Mouse (Mus musculus): Measurements from ENCODE around the gene Col2a1.

Gene Col2a1

DNA sequence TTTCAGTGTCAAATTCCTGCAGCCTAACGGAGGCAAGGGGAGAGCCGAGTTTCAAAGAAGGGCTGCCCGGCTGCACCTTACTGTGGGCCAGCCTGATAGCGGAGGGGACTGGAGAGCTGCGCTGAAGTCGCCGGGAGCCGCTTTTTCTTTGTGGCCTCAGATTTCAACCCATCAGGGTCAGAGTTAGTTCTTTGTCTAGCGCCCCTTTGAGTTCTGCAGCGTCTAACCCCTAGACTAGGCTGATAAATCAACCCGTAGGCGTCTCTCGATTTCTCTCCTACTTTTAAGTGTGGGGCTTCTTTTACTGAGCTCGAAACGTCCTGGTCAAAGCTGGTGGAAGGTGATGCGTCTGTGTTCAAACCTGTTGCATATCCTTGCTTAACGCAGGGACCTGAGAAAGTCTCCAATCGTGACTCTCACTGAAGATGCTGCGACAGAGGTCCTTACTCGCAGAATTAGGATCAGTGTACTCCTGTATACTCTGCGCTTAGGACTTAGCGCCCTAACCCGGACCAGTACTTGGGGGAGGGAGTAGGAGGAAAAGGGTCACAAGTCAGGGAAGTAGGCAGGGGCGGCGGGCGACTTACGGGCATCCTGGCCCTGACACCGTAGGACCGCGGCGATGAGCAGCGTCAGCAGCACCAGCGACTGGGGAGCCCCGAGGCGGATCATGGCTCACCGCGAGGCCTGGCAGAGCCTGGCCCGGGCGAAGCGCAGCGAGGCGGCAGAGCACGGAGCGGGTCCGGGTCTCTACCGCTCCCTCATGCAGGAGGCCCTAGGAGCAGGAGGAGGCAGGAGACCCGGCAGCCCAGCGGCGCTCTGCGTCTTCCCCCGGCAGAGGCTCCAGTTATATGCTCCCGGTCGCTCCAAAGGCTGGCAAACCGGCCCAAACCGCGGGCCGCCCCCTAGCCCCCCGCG, at the start of gene Col2a1:
Gene Col2a1, minus strand, starts transcription at position 874 of the 918 bp plus-strand sequence.
- DNase-seq: no peak

- no peak for DNase-seq
Measured at GRCm38 (mm10) chr15:98051685-98052084, 47.2 kb upstream of the Col2a1 start.

DNA sequence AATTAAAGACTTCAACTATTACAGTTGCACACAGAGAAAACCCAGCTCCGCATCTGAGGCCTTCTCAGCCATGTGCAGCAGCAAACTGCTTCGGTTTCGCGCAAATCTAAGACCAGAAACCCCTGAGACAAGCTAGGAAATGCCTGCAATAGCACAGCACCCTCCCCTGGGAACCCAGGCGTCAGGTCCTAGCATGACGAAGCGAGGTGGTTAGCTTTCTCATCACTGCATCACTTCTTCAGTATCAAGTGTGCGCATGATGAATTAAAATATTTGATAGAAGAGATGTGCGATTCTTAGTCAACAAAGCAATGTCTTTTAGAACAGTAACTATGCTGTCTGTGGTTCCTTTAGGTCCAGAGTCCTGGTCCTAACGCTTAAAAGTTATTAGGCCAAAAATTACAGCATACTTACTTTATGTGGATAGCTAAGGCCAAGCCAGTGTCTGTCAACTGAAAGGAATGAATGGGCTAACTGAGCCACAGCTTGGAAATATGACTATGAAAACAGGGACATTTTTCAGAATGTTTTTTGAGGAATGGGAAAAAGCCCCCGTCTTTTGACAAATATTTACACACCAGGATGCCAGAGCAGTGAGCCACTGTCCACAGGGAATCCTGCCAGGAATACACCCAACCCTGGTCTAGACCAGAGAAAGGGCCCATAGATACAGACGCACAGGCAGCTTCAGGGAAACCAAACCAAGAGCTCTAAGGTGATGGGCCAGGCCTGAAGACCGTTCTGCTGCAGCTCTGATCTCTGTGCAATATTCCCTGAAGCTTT, 44.6 kb upstream of the Col2a1 start:
- DNase-seq: no peak

GRCm38 (mm10) chr15:98044387-98044786, 39.9 kb upstream of the Col2a1 start:
- no peak for DNase-seq

DNA sequence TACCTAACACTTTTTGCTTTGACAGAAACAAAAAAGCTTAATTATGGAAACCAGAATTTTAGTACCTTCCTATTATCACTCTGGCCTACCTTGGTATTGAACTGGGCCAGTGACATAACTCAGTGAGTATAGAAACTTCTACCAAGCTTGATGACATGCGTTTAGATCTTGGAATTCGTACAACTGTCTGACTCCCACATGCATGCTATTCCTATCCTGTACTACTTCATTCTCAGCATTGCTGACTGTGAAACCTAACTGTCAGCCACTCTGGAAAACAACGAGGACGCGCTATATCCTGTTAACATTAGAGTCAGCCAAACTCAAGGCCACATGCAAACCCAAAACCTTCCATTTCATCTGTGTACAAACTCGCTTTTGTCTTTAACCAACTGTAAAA, 39.5 kb upstream of the Col2a1 start:
- DNase-seq: no peak

DNA sequence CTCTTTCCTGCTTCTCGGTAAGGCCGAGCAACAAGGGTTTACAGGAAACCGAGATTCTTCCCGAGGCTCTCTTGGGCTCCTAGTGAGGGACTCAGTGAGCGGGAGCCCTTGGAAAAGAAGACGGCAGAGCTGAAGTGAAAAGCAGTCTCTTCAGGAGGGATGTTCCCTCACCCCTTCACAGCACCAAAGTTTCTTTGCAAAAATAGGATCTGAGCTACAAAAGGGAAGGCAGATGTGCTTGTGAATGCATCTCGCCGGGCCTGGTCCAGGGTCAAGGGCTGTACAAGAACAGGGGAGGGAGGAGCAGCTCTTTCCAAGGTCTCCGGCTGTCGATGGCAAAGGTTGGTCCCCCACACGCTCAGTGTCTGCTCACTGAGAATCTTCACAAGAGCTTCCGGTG, 38.0 kb upstream of the Col2a1 start:
- DNase-seq: no peak

DNA sequence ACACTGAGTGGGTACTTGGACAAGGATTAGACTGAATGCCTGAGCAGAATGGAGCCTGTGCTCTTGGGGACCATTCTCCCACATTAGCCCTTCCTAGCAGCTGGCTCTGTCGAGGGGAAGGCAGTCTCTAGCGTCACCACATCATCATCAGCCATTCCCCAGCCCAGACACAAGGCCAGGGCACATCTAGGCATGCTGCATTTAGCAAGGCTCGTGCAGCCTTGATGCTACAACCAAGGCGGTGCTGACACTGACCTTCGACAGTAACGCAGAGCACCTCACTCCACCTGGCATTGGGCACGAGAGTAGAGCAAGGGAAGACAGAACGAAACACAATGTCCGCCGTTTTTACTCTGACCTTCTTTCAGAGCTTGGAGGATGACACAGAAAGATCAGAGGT, 35.2 kb upstream of the Col2a1 start:
- DNase-seq: no peak

GRCm38 (mm10) chr15:98036578-98036977, 32.1 kb upstream of the Col2a1 start:
- no peak for DNase-seq

DNA sequence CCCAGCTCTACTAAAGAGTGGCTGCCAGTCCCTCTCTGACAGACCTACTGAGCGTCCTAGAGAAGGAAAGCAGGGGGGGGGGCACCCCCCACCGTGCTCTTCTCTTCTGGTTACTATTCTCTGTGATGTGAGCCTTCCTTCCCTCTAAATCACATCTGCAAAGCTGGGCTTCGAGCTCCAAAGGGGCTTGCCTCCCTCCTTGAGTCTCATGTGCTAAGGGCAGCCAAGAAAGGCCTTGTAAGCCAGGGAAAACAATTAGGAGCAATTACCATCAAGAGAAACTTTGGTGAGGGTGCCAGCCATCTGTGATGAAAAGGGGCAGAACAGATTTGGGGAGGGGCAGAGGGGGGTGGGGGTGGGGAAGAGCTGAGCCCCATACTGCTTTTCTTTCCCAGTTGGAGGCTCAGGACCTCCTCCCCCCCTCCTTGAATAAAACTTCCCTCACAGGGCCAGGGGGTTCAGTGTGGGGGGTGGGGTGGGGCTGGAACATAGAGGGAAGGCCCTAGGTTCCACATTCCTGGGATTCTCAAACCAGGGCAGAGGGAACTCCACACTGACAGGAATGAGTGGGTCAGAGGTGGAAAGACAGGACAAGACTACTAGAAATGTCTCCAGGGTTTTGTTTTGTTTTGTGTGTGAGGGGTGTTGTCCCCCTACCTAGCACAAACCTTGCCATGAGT, 30.7 kb upstream of the Col2a1 start:
- no peak for DNase-seq

DNA sequence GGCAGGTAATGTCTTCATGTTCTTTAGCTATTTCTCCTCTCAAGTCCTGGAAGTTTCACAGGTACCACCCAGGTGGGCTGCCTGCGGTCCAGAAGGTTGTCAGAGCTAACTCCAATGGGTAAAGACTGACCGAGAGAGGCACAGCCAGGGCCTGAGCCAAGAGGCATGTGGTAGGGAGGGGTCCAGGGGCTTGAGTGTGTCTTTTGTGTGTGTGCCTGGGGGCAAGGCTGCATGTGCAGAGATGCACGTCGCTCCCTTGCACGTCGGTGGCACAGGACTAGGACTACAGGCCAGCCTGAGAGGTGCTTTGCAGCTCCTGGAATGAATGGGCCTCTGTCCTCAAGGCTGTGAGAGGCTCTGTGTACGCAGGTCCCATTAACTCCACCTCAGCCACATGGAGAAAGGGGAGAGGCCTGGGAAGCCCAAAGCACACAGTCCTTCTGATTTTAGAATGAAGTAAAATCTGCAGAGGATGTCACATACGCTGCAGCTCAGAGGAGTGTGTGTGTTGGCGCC, 28.8 kb upstream of the Col2a1 start:
- no peak for DNase-seq

GRCm38 (mm10) chr15:98029798-98030197, 25.3 kb upstream of the Col2a1 start:
- no peak for DNase-seq

DNA sequence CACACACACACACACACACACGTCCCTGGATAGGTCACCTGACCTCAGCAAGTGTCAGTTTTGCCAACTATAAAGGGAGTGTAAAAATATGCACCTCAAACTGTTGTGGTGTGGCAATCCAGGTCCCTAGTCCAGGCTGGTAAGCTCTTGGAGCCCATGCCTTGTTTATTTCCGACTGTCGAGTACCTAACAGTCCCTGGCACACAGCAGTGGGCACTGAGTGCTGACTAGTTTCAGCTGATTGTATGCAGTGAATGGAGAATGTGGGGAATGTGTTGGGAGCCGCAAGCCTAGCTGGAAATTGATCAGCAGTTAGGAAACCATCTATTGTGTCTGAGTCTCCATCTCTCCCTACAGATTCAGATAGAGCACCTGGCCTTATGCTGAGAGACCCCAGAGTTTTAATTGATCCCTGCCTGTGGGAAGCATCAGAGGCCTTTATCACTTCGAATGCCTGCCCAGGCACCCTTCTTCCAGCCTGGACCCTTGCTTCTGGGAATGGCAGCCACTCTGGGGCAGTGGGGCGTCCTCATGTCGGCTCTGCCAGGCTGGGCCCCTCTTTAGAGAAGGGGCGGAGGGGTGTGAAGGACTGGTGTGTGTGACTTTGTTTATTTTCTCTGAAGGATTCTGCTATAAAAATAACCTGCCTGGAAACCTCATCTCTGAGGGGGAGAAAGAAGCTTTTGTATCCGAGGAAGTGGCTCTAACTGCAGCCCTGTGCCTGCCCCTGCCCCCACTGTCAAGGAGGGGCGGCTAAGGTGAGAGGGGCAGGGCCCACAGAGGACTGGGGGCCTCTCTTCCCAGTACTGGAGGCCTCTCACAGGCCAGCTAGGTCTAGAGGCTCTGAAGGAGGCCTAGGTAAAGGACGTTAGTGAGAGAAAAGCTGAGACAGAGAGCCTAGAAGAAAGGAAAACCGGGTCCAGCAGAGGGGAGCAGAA, 22.7 kb upstream of the Col2a1 start:
- no peak for DNase-seq

- DNase-seq: peak; percentile 17
Measured at GRCm38 (mm10) chr15:98025611-98026010, 21.1 kb upstream of the Col2a1 start.

DNA sequence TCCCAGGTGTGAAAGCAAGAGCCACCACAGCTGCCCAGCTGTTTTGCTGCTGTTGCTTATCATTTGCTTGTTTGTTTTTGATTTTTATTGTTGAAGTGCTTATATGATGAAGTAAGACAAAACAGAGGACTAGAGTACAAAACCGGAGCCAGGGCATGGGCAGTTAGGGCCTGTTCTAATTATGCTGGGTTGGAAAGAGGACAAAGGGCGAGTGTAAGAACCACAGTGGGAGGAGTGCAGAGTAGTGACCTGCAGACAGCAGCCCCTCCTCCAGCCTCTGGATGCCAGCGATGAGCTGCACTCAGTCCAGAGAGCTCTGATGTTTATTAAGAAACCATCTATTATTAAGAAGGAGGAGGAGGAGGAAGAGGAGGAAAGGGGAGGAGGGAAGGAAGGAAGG, 18.6 kb upstream of the Col2a1 start:
- DNase-seq: peak; percentile 67

GRCm38 (mm10) chr15:98021886-98022285, 17.4 kb upstream of the Col2a1 start:
- no peak for DNase-seq

DNA sequence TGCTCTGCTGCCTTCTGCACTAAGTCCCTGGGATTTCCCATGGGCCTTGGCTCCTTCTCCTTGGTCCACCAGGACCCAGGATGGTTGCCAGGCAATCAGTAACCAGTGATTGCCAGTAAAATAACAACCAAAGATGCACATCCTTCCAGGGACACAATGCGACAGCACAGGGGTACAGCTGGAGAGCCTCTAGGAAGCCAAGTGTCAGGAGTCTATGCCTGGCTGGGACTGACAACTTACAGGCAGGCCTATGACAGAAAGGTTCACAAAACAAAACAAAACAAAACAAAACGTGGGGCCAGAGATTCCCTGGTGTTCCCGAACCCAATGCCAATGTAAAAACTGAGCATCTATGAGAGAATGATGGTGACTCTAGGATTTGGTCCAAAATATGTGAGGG, 14.6 kb upstream of the Col2a1 start:
- DNase-seq: no peak

GRCm38 (mm10) chr15:98017925-98018324, 13.4 kb upstream of the Col2a1 start:
- no peak for DNase-seq

DNA sequence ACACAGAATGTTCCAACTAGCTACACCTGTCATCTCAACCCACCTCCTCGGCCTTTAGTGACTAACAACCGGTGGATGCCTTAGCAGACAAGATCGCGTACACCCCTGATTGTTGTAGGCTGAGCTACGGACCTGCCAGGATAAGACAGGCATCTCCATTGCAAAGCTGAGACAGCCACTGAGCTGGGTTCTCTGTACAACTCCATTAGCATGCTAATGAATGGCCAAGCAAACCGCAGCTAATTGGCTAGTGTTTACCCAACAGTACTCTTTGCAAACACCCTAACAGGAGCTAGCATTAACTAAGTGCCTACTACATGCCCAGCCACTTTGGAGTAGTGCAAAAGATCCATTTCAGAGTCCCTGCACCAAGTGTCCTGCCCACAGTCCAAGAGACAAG, 8.3 kb upstream of the Col2a1 start:
- no peak for DNase-seq

DNA sequence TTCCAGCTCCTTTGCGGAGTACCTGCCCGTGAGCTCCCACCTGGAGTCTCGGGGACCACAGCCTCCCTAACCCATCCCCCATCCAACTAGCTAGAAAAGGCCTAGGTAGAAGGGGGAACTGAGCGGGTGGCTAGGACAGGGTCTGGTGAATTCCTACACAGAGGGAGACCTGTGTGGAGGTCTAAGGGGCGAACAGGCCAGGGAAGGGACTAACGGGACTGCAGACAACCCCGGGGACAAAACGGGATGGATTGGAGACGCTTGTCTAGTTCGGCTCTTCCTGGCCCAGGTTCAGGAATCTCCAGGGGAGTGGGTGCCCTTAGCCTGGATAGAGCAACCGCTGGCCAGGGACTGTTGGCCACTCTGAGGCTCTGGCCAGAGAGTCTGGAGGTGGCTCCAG, 686 bp upstream of the Col2a1 start:
- DNase-seq: no peak

GRCm38 (mm10) chr15:98004740-98005159, 255 bp upstream of the Col2a1 start:
- no peak for DNase-seq

GRCm38 (mm10) chr15:98002991-98003821, 1.3 kb downstream of the Col2a1 start:
- peak; percentile 29 for DNase-seq
